Mouse (Mus musculus) midbrain, embryonic 11.5 days (tissue): ENCODE data around the gene Galnt9. TPM values are rescaled to one million over a fixed set of nuclear protein-coding genes. Genes with fewer than 3 reads are reported as not detected.
A peak's percentile ranks its signal among the peaks of the same experiment; 100 is the strongest.

Source experiments
- ATAC-seq: fragments of 200-750 bp; cut with Nextera tagmentation; 2 replicates; pipeline ENCODE4 v1.8.0; 2017; ENCODE audit warnings: moderate TSS enrichment, moderate library complexity; ENCODE audit not compliant: low FRiP score
- DNase-seq: peaks from one replicate; pipeline ENCODE4 v3.0.0; 2015; ENCODE audit warnings: low spot score; ENCODE audit errors: missing footprints
- H3K27ac ChIP-seq: fragments of 300-500 bp; sonication (generic); 2 replicates; pipeline ENCODE4 v1.5.1; 2014; ENCODE audit warnings: low read depth, low read length
- H3K27me3 ChIP-seq: fragments of 300-500 bp; sonication (generic); 2 replicates; pipeline ENCODE4 v1.6.1; 2014; ENCODE audit warnings: mild to moderate bottlenecking, low read length, moderate library complexity, mixed read lengths; ENCODE audit not compliant: control insufficient read depth, insufficient read depth
- H3K36me3 ChIP-seq: fragments of 300-500 bp; sonication (generic); 2 replicates; pipeline ENCODE4 v1.6.1; 2014; ENCODE audit warnings: mild to moderate bottlenecking, low read length, moderate library complexity, mixed read lengths; ENCODE audit not compliant: control insufficient read depth, insufficient read depth
- H3K4me1 ChIP-seq: fragments of 300-500 bp; sonication (generic); 2 replicates; pipeline ENCODE4 v1.6.1; 2014; ENCODE audit warnings: low read length; ENCODE audit not compliant: control insufficient read depth, insufficient read depth
- H3K4me2 ChIP-seq: fragments of 300-500 bp; sonication (generic); 2 replicates; pipeline ENCODE4 v1.6.1; 2014; ENCODE audit warnings: mild to moderate bottlenecking, moderate library complexity
- H3K4me3 ChIP-seq: fragments of 300-500 bp; sonication (generic); 2 replicates; pipeline ENCODE4 v1.5.1; 2014; ENCODE audit warnings: low read depth, low read length
- H3K9ac ChIP-seq: fragments of 300-500 bp; sonication (generic); 2 replicates; pipeline ENCODE4 v1.6.1; 2014; ENCODE audit warnings: low read length
- H3K9me3 ChIP-seq: fragments of 300-500 bp; sonication (generic); 2 replicates; pipeline ENCODE4 v1.6.1; 2016; ENCODE audit warnings: low read length; ENCODE audit not compliant: control insufficient read depth
- WGBS: fragments of 180-500 bp; shearing (Covaris S2); extraction: QIAGEN DNeasy Blood & Tissue Kit; methylation state at CpG from one replicate; pipeline ENCODE4 v1.1.7; 2014; 5-methylcytosine and 5-hydroxymethylcytosine counted together
- microRNA-seq: library from miRNA; unstranded; fragments of <30 nt; microRNA quantifications from one replicate; pipeline ENCODE4, GENCODE M21; 2017
- polyA plus RNA-seq: library from polyadenylated mRNA; unstranded; fragments of >200 nt; fragmentation: Nextera tagmentation; extraction: Ambion mirVana; gene quantifications from 2 replicates; pipeline ENCODE4 v1.2.1, GENCODE M21; 2014

Galnt9 gene
- polyA plus RNA-seq, 1 experiment from 2014 or later, result 5.8 TPM

- Histone ChIP-seq H3K4me1 (peaks cover 6% of the 10 kb centered on the region), H3K27me3 (no peaks in the 10 kb centered on the region), H3K4me3 (peak within 1 kb of the TSS; percentile 95), H3K36me3 (peaks cover 42% of the 10 kb centered on the region), H3K27ac (no peak within 1 kb of the TSS), H3K4me2 (peak within 1 kb of the TSS; percentile 89), H3K9me3 (no peaks in the 10 kb centered on the region), H3K9ac (peak within 1 kb of the TSS; percentile 84)
- DNase-seq (peak; percentile 100), ATAC-seq (peak; percentile 90)
- WGBS, result 1% methylated on average over 87 of the region's 91 CpGs
Measured at GRCm38 (mm10) chr5:110652719-110653648, 108.8 kb downstream of the Galnt9 start, which contains the start of the genes Noc4l and Ddx51. Gene Noc4l (minus strand): TSS chr5:110653417. Gene Ddx51 (plus strand): TSS chr5:110653451.

GRCm38 (mm10) chr5:110653686-110654085 is 109.5 kb downstream of the Galnt9 start:
- Histone ChIP-seq H3K36me3 (peaks cover 38% of the 10 kb centered on the region), H3K4me1 (peaks cover 6% of the 10 kb centered on the region)
- WGBS, result 2% methylated on average over 33 of the region's 37 CpGs

GRCm38 (mm10) chr5:110659682-110660081 is 115.5 kb downstream of the Galnt9 start:
- DNase-seq (no peak), ATAC-seq (no peak)
- Histone ChIP-seq H3K36me3 (peaks cover 26% of the 10 kb centered on the region), H3K9me3 (no peaks in the 10 kb centered on the region), H3K4me2 (no peak overlapping the region), H3K4me1 (no peaks in the 10 kb centered on the region), H3K9ac (no peak overlapping the region), H3K27ac (no peak overlapping the region), H3K4me3 (no peak overlapping the region), H3K27me3 (no peaks in the 10 kb centered on the region)

More at GRCm38 (mm10) chr5:110653686-110654085, 109.5 kb downstream of the Galnt9 start:
- ATAC-seq, result peak; percentile 63; the same call in 1 of the 2 replicates
- no peak overlapping the region for H3K27ac ChIP-seq
- H3K27me3 ChIP-seq, result no peaks in the 10 kb centered on the region
- peak overlapping the region; percentile 95 for H3K4me3 ChIP-seq
- peak overlapping the region; percentile 89 for H3K4me2 ChIP-seq
- no peak for DNase-seq
- peak overlapping the region; percentile 84 for H3K9ac ChIP-seq
- no peaks in the 10 kb centered on the region for H3K9me3 ChIP-seq

- 93% methylated on average over 2 of the region's 2 CpGs for WGBS
- Histone ChIP-seq H3K4me2 (no peak overlapping the region), H3K9me3 (no peaks in the 10 kb centered on the region), H3K36me3 (peaks cover 31% of the 10 kb centered on the region), H3K27ac (no peak overlapping the region), H3K9ac (no peak overlapping the region), H3K4me1 (no peaks in the 10 kb centered on the region), H3K27me3 (no peaks in the 10 kb centered on the region), H3K4me3 (no peak overlapping the region)
- no peak for DNase-seq
- no peak for ATAC-seq
Measured at GRCm38 (mm10) chr5:110664041-110664440, 119.9 kb downstream of the Galnt9 start.

- no peak for ATAC-seq
Measured at GRCm38 (mm10) chr5:110664750-110665269, 120.7 kb downstream of the Galnt9 start.

GRCm38 (mm10) chr5:110665486-110666121 is 121.4 kb downstream of the Galnt9 start:
- ATAC-seq, result no peak

More at GRCm38 (mm10) chr5:110664750-110665269, 120.7 kb downstream of the Galnt9 start:
- no peak for DNase-seq
- H3K4me2 ChIP-seq, result no peak overlapping the region
- no peaks in the 10 kb centered on the region for H3K4me1 ChIP-seq
- H3K36me3 ChIP-seq, result peaks cover 31% of the 10 kb centered on the region
- no peaks in the 10 kb centered on the region for H3K9me3 ChIP-seq
- H3K27me3 ChIP-seq, result no peaks in the 10 kb centered on the region
- no peak overlapping the region for H3K4me3 ChIP-seq
- WGBS, result 94% methylated on average over 2 of the region's 2 CpGs
- no peak overlapping the region for H3K9ac ChIP-seq
- no peak overlapping the region for H3K27ac ChIP-seq

More at GRCm38 (mm10) chr5:110665486-110666121, 121.4 kb downstream of the Galnt9 start:
- H3K9me3 ChIP-seq, result no peaks in the 10 kb centered on the region
- no peak overlapping the region for H3K9ac ChIP-seq
- no peak for DNase-seq
- H3K4me3 ChIP-seq, result no peak overlapping the region
- H3K4me1 ChIP-seq, result no peaks in the 10 kb centered on the region
- no peak overlapping the region for H3K27ac ChIP-seq
- H3K4me2 ChIP-seq, result no peak overlapping the region
- H3K27me3 ChIP-seq, result no peaks in the 10 kb centered on the region
- WGBS, result 71% methylated on average over 6 of the region's 6 CpGs
- peaks cover 37% of the 10 kb centered on the region for H3K36me3 ChIP-seq

Small RNAs within 50 kb of the gene (microRNA-seq; reads per million reads assigned to microRNA genes)
- 5.1 reads per million, percentile 23 among the genes with 10 or more reads in this experiment for gene Mir7026

Other genes with a start within 250 kb of the Galnt9 start
- 0.88 and 0.92 TPM in 2 replicates for gene P2rx2, start 201.1 kb upstream of the Galnt9 start, polyA plus RNA-seq
- gene Lrcol1, start 199.6 kb upstream of the Galnt9 start, polyA plus RNA-seq, result not detected in 2 replicates
- gene Fbrsl1, start 95.9 kb upstream of the Galnt9 start, polyA plus RNA-seq, result 11.3 and 14.9 TPM in 2 replicates
- gene Noc4l, start 109.1 kb downstream of the Galnt9 start, polyA plus RNA-seq, result 54.7 and 55.6 TPM in 2 replicates
- 32.2 and 33.0 TPM in 2 replicates for gene Ddx51, start 109.1 kb downstream of the Galnt9 start, polyA plus RNA-seq
- 40.0 and 40.2 TPM in 2 replicates for gene Ep400, start 226.4 kb downstream of the Galnt9 start, polyA plus RNA-seq
- gene Pus1, start 236.3 kb downstream of the Galnt9 start, polyA plus RNA-seq, result 14.9 and 16.5 TPM in 2 replicates